Mouse (Mus musculus) heart, embryonic 16.5 days (tissue): ENCODE measurements around the gene Ptprc. TPM values are rescaled to one million over a fixed set of nuclear protein-coding genes. Genes with fewer than 3 reads are reported as not detected.

Experiments used
- ATAC-seq: fragments of 200-750 bp; cut with Nextera tagmentation; replicated peaks from 2 replicates; pipeline ENCODE4 v1.8.0; 2017; ENCODE audit warnings: moderate number of reproducible peaks; ENCODE audit not compliant: insufficient read depth, low FRiP score; ENCODE audit errors: extremely low read depth
- H3K27ac ChIP-seq: fragments of 300-500 bp; sonication (generic); 2 replicates; pipeline ENCODE4 v1.5.1; 2014; ENCODE audit warnings: mild to moderate bottlenecking, low read length, control low read depth, moderate library complexity
- H3K27me3 ChIP-seq: fragments of 300-500 bp; sonication (generic); 2 replicates; pipeline ENCODE4 v1.6.1; 2014; ENCODE audit warnings: low read length, mixed read lengths; ENCODE audit not compliant: control insufficient read depth, insufficient read depth
- H3K36me3 ChIP-seq: fragments of 300-500 bp; sonication (generic); 2 replicates; pipeline ENCODE4 v1.6.1; 2014; ENCODE audit not compliant: control insufficient read depth, insufficient read depth
- H3K4me1 ChIP-seq: fragments of 300-500 bp; sonication (generic); 2 replicates; pipeline ENCODE4 v1.6.1; 2014; ENCODE audit warnings: low read length, mixed read lengths; ENCODE audit not compliant: control insufficient read depth, insufficient read depth
- H3K4me2 ChIP-seq: fragments of 300-500 bp; sonication (generic); 2 replicates; pipeline ENCODE4 v1.6.1; 2014; ENCODE audit warnings: low read depth, mild to moderate bottlenecking, control low read depth, low read length
- H3K4me3 ChIP-seq: fragments of 300-500 bp; sonication (generic); 2 replicates; pipeline ENCODE4 v1.5.1; 2014; ENCODE audit warnings: mild to moderate bottlenecking, control low read depth, low read length
- H3K9ac ChIP-seq: fragments of 300-500 bp; sonication (generic); 2 replicates; pipeline ENCODE4 v1.6.1; 2014; ENCODE audit warnings: low read length, control low read depth
- H3K9me3 ChIP-seq: fragments of 300-500 bp; sonication (generic); replicated peaks from 2 replicates; pipeline ENCODE4 v1.6.1; 2016; ENCODE audit warnings: low read length; ENCODE audit not compliant: control insufficient read depth
- WGBS: fragments of 180-500 bp; shearing (Covaris S2); extraction: QIAGEN DNeasy Blood & Tissue Kit; methylation state at CpG from one replicate; pipeline ENCODE4 v1.1.7; 2014; 5-methylcytosine and 5-hydroxymethylcytosine counted together
- polyA plus RNA-seq: library from polyadenylated mRNA; unstranded; fragments of >200 nt; fragmentation: Nextera tagmentation; extraction: Ambion mirVana; gene quantifications from 2 replicates; pipeline ENCODE4 v1.2.1, GENCODE M21; 2015

Gene Ptprc
- polyA plus RNA-seq, 1 experiment from 2014 or later: 27.3 TPM

GRCm38 (mm10) chr1:138174705-138175492 lies 609 bp downstream of the Ptprc start:
- Histone ChIP-seq H3K9me3 (no peaks in the 10 kb centered on the region), H3K36me3 (no peaks in the 10 kb centered on the region), H3K27ac (0 out of 2 replicates have a peak overlapping the region, but pooled peaks have one; percentile 24), H3K4me2 (no peak overlapping the region), H3K4me1 (no peaks in the 10 kb centered on the region), H3K27me3 (no peaks in the 10 kb centered on the region), H3K9ac (peak overlapping the region; percentile 18; the same call in 1 of the 2 replicates), H3K4me3 (peak overlapping the region; percentile 40)
- no peak for ATAC-seq
- WGBS: 74% methylated on average over 9 of the region's 9 CpGs

GRCm38 (mm10) chr1:138174143-138174542 lies 1.4 kb downstream of the Ptprc start:
- H3K9ac ChIP-seq: peak overlapping the region; percentile 9; the same call in 1 of the 2 replicates
- no peaks in the 10 kb centered on the region for H3K9me3 ChIP-seq
- H3K4me2 ChIP-seq: no peak overlapping the region
- no peaks in the 10 kb centered on the region for H3K36me3 ChIP-seq
- WGBS: 73% methylated on average over 4 of the region's 4 CpGs
- H3K27ac ChIP-seq: no peak overlapping the region
- no peaks in the 10 kb centered on the region for H3K4me1 ChIP-seq
- H3K27me3 ChIP-seq: no peaks in the 10 kb centered on the region
- ATAC-seq: no peak
- peak overlapping the region; percentile 40 for H3K4me3 ChIP-seq

GRCm38 (mm10) chr1:138173669-138174068 lies 1.8 kb downstream of the Ptprc start:
- Histone ChIP-seq H3K4me3 (peak overlapping the region; percentile 40), H3K9ac (no peak overlapping the region; the same call in 1 of the 2 replicates), H3K27ac (no peak overlapping the region), H3K27me3 (no peaks in the 10 kb centered on the region), H3K4me2 (no peak overlapping the region), H3K4me1 (no peaks in the 10 kb centered on the region), H3K36me3 (no peaks in the 10 kb centered on the region), H3K9me3 (no peaks in the 10 kb centered on the region)
- no peak for ATAC-seq
- 75% methylated on average over 6 of the region's 6 CpGs for WGBS

- WGBS: 64% methylated on average over 3 of the region's 3 CpGs
- Histone ChIP-seq H3K4me1 (no peaks in the 10 kb centered on the region), H3K9me3 (no peaks in the 10 kb centered on the region), H3K36me3 (no peaks in the 10 kb centered on the region), H3K9ac (no peak overlapping the region; the same call in 1 of the 2 replicates), H3K27ac (no peak overlapping the region), H3K4me2 (no peak overlapping the region; the same call in 1 of the 2 replicates), H3K4me3 (peak overlapping the region; percentile 19; the same call in 1 of the 2 replicates), H3K27me3 (no peaks in the 10 kb centered on the region)
- no peak for ATAC-seq
Measured at GRCm38 (mm10) chr1:138172547-138172946, 3.0 kb downstream of the Ptprc start.

- H3K4me2 ChIP-seq: peak overlapping the region; percentile 23; the same call in 1 of the 2 replicates
- no peak overlapping the region for H3K9ac ChIP-seq
Measured at GRCm38 (mm10) chr1:138172096-138172495, 3.4 kb downstream of the Ptprc start.

GRCm38 (mm10) chr1:138166233-138166771 lies 9.2 kb downstream of the Ptprc start:
- no peak overlapping the region for H3K4me2 ChIP-seq
- ATAC-seq: no peak
- WGBS: 67% methylated on average over 5 of the region's 5 CpGs
- no peaks in the 10 kb centered on the region for H3K36me3 ChIP-seq
- no peaks in the 10 kb centered on the region for H3K4me1 ChIP-seq
- no peak overlapping the region for H3K27ac ChIP-seq
- H3K27me3 ChIP-seq: no peaks in the 10 kb centered on the region
- H3K9ac ChIP-seq: no peak overlapping the region
- H3K4me3 ChIP-seq: no peak overlapping the region
- no peaks in the 10 kb centered on the region for H3K9me3 ChIP-seq

More at GRCm38 (mm10) chr1:138172096-138172495, 3.4 kb downstream of the Ptprc start:
- Histone ChIP-seq H3K9me3 (no peaks in the 10 kb centered on the region), H3K27ac (no peak overlapping the region), H3K36me3 (no peaks in the 10 kb centered on the region), H3K4me3 (no peak overlapping the region), H3K27me3 (no peaks in the 10 kb centered on the region), H3K4me1 (no peaks in the 10 kb centered on the region)
- ATAC-seq: no peak
- 76% methylated on average over 4 of the region's 4 CpGs for WGBS

- Histone ChIP-seq H3K36me3 (no peaks in the 10 kb centered on the region), H3K9me3 (no peaks in the 10 kb centered on the region), H3K27ac (no peak overlapping the region), H3K9ac (no peak overlapping the region), H3K4me3 (no peak overlapping the region), H3K4me1 (no peaks in the 10 kb centered on the region), H3K27me3 (no peaks in the 10 kb centered on the region), H3K4me2 (no peak overlapping the region)
- 80% methylated on average over 8 of the region's 8 CpGs for WGBS
- no peak for ATAC-seq
Measured at GRCm38 (mm10) chr1:138162638-138163037, 12.9 kb downstream of the Ptprc start.

- Histone ChIP-seq H3K27ac (no peak overlapping the region), H3K4me2 (no peak overlapping the region), H3K9me3 (no peaks in the 10 kb centered on the region), H3K36me3 (no peaks in the 10 kb centered on the region), H3K4me1 (no peaks in the 10 kb centered on the region), H3K4me3 (no peak overlapping the region), H3K9ac (no peak overlapping the region), H3K27me3 (no peaks in the 10 kb centered on the region)
- no peak for ATAC-seq
- 78% methylated on average over 2 of the region's 2 CpGs for WGBS
Measured at GRCm38 (mm10) chr1:138158921-138159320, 16.6 kb downstream of the Ptprc start.

- Histone ChIP-seq H3K4me1 (no peaks in the 10 kb centered on the region), H3K4me3 (no peak overlapping the region), H3K9ac (no peak overlapping the region), H3K4me2 (no peak overlapping the region), H3K27ac (no peak overlapping the region), H3K27me3 (no peaks in the 10 kb centered on the region), H3K36me3 (no peaks in the 10 kb centered on the region), H3K9me3 (no peaks in the 10 kb centered on the region)
- ATAC-seq: no peak
- WGBS: 76% methylated on average over 3 of the region's 3 CpGs
Measured at GRCm38 (mm10) chr1:138158236-138158635, 17.3 kb downstream of the Ptprc start.
